Mouse (Mus musculus) spleen, adult 12 weeks (tissue): ENCODE data around the gene Nmur1.

Source experiments
- DNase-seq: peaks from one replicate; pipeline ENCODE4 v3.0.0; 2022; ENCODE audit warnings: low spot score

The Nmur1 gene

DNA sequence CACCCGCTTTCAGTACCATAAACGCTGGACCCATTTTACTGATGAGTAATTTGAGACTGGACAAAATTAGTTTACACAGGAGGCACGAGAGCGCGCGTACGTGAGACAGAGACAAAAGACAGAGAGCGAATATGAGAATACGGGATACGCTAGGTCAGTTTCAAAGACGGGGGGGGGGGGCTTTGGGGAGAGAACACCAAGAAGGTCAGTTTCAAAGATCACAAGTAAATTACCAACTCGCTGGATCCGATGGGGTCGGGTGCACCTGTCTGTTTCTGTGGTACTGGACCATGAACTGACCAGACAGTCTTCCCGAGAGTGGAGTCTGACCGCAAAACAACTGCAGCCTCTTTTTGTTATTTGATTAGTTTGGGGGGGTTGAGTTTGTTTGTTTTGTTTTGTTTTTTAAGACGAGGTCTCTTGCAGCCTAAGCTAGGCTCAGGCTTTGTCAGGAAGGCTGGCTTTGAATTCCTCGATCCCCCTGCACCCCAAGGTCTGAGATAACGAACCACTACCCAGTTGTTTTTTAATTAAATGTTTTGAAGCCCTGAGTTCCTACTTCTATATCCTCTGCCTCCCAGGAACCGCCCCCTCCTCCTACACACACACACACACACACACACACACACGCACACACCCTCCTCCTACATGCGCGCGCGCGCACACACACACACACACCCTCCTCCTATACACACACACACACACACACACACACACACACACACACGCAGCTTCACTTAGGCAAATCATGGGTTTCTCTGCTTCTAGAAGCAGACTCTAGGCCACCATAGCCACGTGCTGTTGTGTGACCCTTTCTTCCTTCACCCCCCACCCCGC is 15.1 kb upstream of the Nmur1 start:
- peak; percentile 26 for DNase-seq

GRCm38 (mm10) chr1:86440171-86440886 is 14.3 kb upstream of the Nmur1 start:
- DNase-seq = peak; percentile 86

- no peak for DNase-seq
Observed at GRCm38 (mm10) chr1:86439487-86440170, 13.6 kb upstream of the Nmur1 start.

DNA sequence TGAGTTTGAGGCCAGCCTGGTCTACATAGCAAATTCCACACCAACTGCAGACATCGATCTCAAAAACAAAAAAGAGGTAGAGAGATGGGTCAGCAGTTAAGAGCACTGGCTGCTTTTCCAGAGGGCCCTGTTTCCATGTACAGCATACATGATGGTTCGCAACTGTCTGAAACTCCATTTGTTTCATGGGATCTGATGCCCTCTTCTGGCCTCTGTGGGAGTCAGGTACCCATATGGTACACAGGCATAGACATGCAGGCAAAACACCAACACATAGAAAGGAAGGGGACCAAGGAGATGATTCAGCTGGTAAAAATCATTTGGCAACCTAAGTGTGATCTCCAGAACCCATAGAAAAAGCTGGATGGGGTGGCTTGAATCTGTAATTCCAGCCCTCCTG is 12.5 kb upstream of the Nmur1 start:
- no peak for DNase-seq

DNA sequence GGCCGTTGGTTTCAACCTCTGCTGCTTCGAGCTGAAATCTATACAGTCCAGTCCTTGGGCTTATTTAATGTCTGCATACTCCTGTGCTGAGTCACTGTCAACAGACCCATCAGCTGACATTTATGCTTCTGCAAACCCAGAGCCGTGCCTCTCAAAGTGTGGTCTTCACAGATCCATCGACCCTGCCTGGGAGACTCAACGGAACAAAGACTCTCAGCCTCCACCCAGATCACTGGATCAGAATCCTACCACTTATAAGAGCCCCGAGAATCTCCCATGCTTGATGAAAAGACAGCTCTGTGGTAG is 11.9 kb upstream of the Nmur1 start:
- no peak for DNase-seq

DNA sequence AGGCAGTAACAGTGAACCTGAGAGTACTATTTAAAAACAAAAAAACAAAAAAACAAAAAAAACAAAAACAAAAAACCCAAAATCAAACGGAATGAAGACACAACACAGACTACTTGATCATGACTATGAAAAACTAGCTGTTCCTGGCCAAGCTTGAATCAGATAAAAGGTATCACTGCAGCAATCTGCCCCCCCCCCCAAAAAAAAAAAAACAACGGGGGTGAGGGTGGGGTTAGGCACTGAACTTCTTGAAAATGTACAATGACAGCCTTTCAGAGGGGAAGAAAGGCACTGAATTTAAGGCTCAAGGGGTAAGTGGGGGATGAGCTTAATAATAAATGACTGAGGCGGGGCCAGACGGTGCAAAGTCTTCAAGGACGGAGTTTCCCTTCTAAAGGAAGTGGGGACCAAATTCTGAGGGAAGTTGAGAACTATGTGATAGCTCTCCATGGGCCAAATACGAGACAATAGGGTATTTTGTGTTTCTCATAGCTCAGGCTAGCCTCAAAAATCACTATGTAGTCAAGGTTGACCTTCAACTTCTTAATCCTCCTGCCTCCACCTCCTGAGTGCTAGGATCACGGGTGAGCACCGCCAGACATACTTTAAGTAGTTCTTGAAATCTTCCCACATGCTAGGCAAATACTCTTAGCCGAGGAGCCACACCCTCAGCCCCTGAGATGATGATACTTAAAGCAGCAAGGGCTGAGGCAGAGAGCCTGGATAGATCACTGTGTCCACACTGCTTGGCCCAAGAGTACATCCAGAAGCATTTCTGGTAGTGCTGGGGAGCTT is 11.4 kb upstream of the Nmur1 start:
- no peak for DNase-seq

DNA sequence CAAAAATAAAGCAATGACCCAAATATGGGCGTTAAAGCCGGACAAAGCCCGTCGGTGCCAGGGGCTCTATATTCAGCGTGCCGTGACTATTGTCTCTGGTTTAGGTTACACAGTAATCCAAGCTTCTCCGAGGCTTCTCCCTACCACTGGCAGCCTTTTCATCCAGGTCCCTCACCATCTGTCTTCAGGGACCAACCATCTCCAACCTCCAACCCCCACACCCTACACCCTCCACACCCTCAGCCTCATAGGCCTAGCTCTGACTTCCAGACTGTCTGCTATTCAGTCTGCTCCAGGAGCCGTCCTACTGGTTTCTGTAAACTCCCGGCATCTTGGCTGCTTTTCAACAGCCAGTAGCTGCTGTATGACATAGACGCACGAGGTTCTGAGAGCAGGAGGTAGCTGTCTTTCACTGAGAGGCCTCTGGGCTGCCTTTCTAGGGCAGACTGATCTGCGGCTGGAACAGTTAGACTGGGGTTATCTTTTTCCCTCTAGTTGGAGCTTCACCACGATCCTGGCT is 9.3 kb upstream of the Nmur1 start:
- DNase-seq = no peak

DNA sequence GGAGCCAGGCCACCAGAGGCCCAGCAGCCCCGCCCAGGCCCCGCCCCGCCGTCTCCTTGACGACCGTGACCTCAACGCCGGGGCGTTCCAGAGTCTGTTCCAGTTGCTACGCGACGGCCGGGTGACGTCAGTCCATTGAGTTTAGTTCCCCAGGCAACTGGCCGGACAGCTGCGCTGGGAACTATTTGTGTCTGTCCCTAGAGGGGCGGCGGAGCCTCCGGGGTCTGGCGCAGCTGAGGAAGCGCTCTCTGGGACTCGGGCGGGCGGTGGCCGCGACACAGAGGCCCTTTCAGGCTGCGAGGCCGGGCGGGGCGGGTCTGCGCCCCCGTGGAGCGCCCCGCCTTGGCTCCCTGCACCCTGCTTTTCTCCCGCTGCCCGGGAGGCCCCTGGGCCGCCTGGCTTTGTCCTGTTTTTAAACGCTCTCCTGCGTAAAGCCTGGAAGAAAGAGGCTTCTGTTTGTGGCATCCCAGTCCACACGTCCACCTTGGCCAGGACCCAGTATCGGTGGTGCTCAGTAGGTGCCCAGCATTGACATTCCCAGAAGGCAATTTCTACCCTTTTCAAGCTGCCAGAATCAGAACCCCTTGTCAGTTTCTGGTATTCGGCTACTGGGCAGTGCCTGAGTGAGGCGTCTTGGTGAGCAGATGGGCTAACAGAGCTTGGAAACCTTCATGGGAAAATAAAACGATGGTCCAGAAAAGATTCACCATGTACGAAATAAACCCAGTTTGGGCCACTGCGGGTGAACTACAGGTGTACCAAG is 8.6 kb upstream of the Nmur1 start:
- DNase-seq = peak; percentile 98

DNA sequence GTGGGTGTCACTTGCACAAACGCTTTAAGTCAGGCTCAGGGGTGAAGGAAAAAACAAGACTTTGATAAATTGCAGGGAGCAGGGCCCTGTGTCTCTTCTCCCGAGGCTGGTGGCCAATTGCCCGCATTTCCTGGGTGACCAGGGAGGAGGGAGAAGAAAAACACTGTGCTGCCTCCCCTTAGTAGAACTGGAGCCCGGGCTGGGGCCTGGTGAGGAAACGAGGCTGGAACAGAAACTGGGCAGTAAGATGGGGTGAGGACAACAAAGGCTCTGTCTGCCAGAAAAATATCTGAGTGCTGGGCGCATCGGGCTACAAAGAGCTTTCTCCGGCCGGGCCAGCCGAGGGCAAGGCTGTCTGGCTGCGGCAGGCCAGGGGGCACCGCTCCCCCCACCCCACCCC is 8.0 kb upstream of the Nmur1 start:
- no peak for DNase-seq

DNA sequence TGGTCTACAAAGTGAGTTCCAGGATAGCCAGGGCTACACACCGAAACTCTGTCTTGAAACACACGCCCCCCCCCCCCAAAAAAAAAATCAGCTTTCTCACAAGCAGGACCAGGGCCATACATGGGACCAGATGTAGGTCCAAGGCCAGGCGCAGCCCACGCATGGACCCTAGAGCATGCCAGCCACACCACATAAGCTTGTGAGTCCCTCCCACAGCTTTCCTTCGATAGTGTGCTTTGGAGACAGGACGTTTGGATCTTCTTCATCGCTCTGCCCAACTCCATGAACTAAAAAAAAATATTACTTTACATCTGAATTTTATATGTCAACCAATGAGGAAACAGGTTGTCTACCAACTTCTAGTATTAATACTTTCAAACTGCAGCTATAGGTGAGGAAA is 7.3 kb upstream of the Nmur1 start:
- DNase-seq = no peak

GRCm38 (mm10) chr1:86432778-86433177 is 6.8 kb upstream of the Nmur1 start:
- no peak for DNase-seq

- DNase-seq = peak; percentile 59
Observed at GRCm38 (mm10) chr1:86430056-86430455, 4.0 kb upstream of the Nmur1 start.

DNA sequence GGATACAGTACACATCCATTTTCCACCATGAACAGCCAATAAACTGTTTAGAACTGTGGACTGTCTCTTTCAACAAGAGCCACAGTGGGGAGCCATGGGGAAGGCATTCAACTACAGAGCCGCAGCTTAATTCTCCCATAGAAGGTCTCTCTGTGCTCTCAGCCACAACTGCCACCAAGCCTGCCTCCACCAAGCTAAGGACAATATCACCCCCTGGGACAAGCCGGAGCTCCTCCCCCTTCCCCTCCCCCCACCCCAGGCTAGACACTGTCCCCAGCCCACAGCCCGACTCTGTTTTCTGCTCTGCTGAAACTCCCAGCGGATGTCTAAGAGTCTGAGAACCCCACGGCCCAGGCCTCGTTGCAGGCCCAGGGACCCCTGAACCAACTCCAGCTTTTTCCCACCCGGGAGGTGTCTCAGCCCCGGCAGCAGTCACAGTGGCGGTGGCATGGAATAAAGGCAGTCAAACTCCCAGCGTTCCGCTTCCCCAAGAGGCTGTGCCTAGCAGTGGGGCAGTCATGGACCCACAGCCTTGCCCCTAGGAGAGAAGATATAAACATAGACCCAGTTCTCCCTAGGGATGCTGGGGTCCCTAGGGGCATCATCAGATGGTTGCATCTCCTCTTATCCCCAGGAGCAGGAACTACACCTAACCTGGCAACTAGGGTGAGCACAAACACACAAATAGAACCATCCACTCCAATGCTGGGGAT is 1.0 kb downstream of the Nmur1 start:
- no peak for DNase-seq

DNA sequence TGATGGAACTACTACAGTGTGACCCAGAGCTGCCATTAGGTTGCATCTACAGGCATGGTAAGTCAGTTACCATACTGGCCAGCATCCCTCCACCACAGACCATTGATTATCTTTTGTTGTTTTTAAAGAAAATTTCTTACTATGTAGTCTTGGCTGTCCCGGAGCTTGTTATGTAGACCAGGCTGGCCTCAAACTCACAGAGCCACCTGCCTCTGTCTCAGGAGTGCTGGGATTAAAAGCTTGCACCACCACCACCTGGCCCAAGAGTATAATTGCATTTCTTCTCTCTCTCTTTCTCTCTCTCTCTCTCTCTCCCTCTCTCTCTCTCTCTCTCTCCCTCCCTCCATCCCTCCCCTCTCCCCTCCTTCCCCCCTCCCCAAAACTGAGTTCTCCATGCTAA is 1.7 kb downstream of the Nmur1 start:
- no peak for DNase-seq

GRCm38 (mm10) chr1:86423879-86424278 is 2.1 kb downstream of the Nmur1 start:
- no peak for DNase-seq

- no peak for DNase-seq
Observed at GRCm38 (mm10) chr1:86421007-86421406, 5.0 kb downstream of the Nmur1 start.

GRCm38 (mm10) chr1:86416321-86416720 is 9.7 kb downstream of the Nmur1 start:
- DNase-seq = no peak

GRCm38 (mm10) chr1:86415612-86416184 is 10.3 kb downstream of the Nmur1 start:
- DNase-seq = no peak

DNA sequence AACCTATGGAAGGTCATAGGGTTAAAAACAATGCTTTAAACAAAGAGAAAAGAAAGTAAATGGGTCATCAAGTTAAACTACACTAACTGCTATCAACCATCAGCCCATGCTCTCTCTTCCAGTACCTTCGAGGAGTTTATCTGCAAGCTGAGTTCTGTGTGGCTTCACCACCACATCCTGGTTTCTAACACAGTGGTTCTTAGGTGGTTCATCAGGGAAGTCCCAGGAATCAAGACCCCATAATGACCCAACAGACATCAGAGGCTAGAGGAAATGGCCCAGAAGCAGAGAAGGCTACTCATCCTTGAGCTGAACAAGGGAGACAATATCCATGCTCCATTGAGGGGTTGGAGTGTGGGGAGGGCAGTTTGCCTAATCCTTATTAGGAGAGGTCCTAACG is 10.9 kb downstream of the Nmur1 start:
- no peak for DNase-seq

DNA sequence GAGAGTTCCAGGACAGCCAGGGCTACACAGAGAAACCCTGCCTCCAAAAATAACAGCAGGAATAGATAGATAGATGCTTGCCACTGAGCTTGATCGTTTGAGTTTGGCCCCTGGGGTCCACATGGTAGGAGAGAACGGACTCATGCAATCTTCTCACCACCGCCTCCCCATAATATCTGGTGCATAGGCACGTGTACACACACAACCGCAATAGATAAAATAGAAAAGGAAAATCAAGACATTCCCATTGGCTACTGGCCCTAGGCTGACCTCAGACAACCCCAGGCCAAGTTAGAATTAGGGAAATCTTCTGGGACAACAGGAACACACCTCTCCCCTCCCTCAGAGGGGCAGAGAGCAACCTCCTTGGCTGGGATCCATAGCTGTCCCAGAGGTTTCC is 11.3 kb downstream of the Nmur1 start:
- no peak for DNase-seq
